Comparison of ENCODE assay signal across 25 mouse cellular contexts in genomic region chr13:91159881-91160280, GRCm38 (mm10).
DNase-seq lines count a peak whose midpoint lies in the region; ATAC-seq and TF ChIP-seq lines count a peak whose summit lies in the region.
"Had no signal": no experiment of that assay in that cellular context is flagged by ENCODE, and none has a peak within 500 bp of the region (broad histone marks: within the 10 kb centered on the region; RNA-seq: fewer than 3 reads in every experiment).

No protein-coding gene starts in this region.

- H3K36me3 ChIP-seq in kidney, embryonic 15.5 days, result no peaks in the 10 kb centered on the region
- H3K36me3 ChIP-seq: embryonic facial prominence, embryonic 15.5 days; forebrain, embryonic 10.5 days; G1E; hindbrain, embryonic 12.5 days had no signal

- 49% methylated on average over 2 of the region's 2 CpGs for WGBS in kidney, embryonic 15.5 days

- H3K27ac ChIP-seq in gastrocnemius, adult 2 months, result peak overlapping the region; percentile 48
- H3K27ac ChIP-seq in kidney, embryonic 15.5 days, result no peak overlapping the region
- H3K27ac ChIP-seq: embryonic facial prominence, embryonic 15.5 days; forebrain, embryonic 10.5 days; hindbrain, embryonic 12.5 days had no signal

- no peak overlapping the region for H3K4me2 ChIP-seq in kidney, embryonic 15.5 days
- H3K4me2 ChIP-seq: embryonic facial prominence, embryonic 15.5 days; hindbrain, embryonic 12.5 days had no signal

- TF ChIP-seq CTCF in gastrocnemius, adult 2 months (IDR thresholded peaks at IDR 0.05), result no peak

- no peaks in the 10 kb centered on the region for H3K27me3 ChIP-seq in kidney, embryonic 15.5 days
- H3K27me3 ChIP-seq: embryonic facial prominence, embryonic 15.5 days; hindbrain, embryonic 12.5 days had no signal

- ATAC-seq in kidney, embryonic 15.5 days (replicated peaks; ENCODE audit: low FRiP score), result no peak; the same call in 1 of the 2 replicates
- ATAC-seq: CD4-positive, CD25-positive, alpha-beta regulatory T cell, adult 4 months; forebrain, embryonic 14.5 days; hindbrain, embryonic 16.5 days; inflammation-experienced regulatory T-cells, adult 6 months; intestine, postnatal 0 days had no signal

- no peak overlapping the region for H3K9ac ChIP-seq in kidney, embryonic 15.5 days
- H3K9ac ChIP-seq: embryonic facial prominence, embryonic 15.5 days; hindbrain, embryonic 12.5 days had no signal

- 0 out of 2 replicates have a peak, but pooled peaks cover 5% of the 10 kb centered on the region for H3K4me1 ChIP-seq in kidney, embryonic 15.5 days
- H3K4me1 ChIP-seq: hindbrain, embryonic 12.5 days had no signal

- peak; percentile 59 to 82 for DNase-seq in adrenal gland, adult (ENCODE audit: inconsistent age in 2 of 2, low spot score in 1 of 2)
- no peak for DNase-seq in adrenal gland, postnatal 4 days (ENCODE audit: low spot score in 2 of 2)
- peak; percentile 51 for DNase-seq in gastrocnemius, adult 2 months
- DNase-seq in gastrocnemius, postnatal 4 days (ENCODE audit: low spot score in 2 of 2), result no peak
- DNase-seq in kidney, adult 11 months, result peak; percentile 21
- peak; percentile 38 for DNase-seq in adrenal gland, postnatal 10 days
- no peak for DNase-seq in thymus, postnatal 25 days
- DNase-seq: B cell, adult 2 months; cerebellum, adult 11 months; cerebellum, adult 8-10 months; cerebellum, postnatal 14 days; embryo, embryonic 11 days; heart, postnatal 10 days; heart, postnatal 4 days had no signal

- no peaks in the 10 kb centered on the region for H3K9me3 ChIP-seq in kidney, embryonic 15.5 days (replicated peaks)
- H3K9me3 ChIP-seq: embryonic facial prominence, embryonic 15.5 days; forebrain, embryonic 10.5 days; G1E; hindbrain, embryonic 12.5 days had no signal

- no peak overlapping the region for H3K4me3 ChIP-seq in gastrocnemius, adult 2 months
- no peak overlapping the region for H3K4me3 ChIP-seq in kidney, embryonic 15.5 days (replicated peaks)
- H3K4me3 ChIP-seq: embryonic facial prominence, embryonic 15.5 days; erythroblast, embryonic 14.5 days; forebrain, embryonic 10.5 days; hindbrain, embryonic 12.5 days had no signal

- intact Hi-C loops in gastrocnemius, adult 2 months (cut with DNase I), result loop anchor here (5.0 to 10.0 kb wide), 2 partner anchors 205 to 302 kb away; partner anchors contain the start of gene Ssbp2

Comparison
In these comparisons a context has a peak if more than half of its experiments do, and no peak if none do; other contexts are left out.
1. DNase-seq: peak in adrenal gland, adult (2 of 2), gastrocnemius, adult 2 months (single experiment), kidney, adult 11 months (single experiment) and adrenal gland, postnatal 10 days (single experiment); none in adrenal gland, postnatal 4 days (0 of 2), gastrocnemius, postnatal 4 days (0 of 2) and thymus, postnatal 25 days (single experiment).